Mouse (Mus musculus): ENCODE results near the gene Tspyl2. TPM values are rescaled to one million over a fixed set of nuclear protein-coding genes. Genes with fewer than 3 reads are reported as not detected.
A peak's percentile ranks its signal among the peaks of the same experiment; 100 is the strongest.

Tspyl2 gene
- 17.7 and 17.8 TPM in 2 replicates for polyA plus RNA-seq (2015; fragmentation: Nextera tagmentation; extraction: Ambion mirVana)

DNA sequence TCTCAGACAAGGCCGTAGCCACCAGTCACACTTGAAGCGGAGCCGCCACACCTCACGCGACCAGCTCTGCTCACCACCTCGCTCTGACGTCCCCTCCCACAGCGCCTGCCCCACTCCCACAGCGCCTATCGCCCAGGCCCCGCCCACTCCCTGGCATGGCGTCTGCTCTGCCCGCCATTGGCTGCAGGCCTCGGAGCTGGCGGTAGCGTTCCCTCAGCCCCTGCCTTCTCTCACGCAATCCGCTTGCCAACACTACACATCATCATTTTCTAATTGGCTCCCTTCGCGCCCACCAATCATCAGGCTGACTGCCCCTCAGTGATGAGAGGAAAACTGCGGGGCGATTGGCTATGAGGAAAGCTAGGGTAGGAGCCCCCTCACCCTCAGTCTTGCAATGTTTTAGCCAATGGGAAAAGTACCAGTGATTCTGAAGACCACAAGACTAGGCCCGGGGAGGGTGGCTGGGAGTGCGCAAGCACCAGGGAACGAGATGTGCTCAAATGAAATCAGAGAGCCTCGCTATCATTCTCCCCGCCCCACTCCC, at the start of gene Tspyl2:
Gene Tspyl2, minus strand, starts transcription at position 68 of the 544 bp plus-strand sequence.
- 11% methylated on average over 22 of the region's 27 CpGs for WGBS
- peaks cover 14% of the 10 kb centered on the region; the same call in 1 of the 2 replicates for H3K27me3 ChIP-seq (ENCODE audit: control insufficient read depth, insufficient read depth, low read length)

DNA sequence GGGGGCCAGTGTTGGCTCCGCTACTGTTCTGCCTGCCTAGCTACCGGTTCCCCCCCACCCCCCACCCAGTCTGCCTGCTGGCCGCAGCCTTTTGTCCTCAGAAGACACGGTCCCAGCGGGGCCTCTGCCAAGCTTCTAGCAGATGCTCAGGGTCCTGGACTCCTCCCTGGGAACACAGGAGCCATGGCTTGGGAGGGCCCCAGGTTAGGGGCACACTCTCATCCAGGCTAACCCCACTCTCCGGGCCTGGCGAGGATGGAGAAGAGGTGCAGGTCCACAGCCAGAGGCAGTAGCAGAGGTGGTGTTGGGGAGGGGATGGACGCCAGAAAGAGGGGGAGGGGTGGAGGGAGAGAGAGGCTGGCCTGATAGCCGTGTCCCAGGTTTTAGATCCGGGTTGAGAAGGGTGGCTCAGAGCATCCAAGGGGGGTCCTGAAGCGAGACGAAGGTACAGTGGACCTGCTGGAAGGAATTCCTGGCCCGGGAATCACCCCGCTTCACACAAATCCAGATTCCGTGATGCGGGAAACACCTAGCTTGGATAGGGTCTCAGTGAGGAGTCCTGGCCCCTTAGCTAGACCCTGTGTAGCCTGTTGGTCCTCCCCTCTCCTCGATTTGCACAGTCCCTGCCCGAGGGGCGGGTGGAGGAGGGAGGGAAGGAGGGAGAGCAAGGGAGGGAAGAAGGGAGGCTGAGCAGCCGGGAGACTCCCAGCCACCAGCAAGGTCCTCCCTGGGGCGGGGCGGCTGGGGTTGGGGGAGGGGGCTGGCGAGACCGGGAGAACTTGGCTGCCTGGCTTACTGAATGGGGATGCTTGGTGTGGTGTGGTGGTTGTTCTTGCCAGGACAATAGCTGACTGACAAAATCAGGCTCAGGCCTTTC, 26.4 kb upstream of the Tspyl2 start, which contains the start of gene Gpr173:
Gene Gpr173, minus strand, starts transcription at position 308 of the 877 bp plus-strand sequence.
- ATAC-seq (replicated peaks; ENCODE audit: extremely low read depth, insufficient read depth, low FRiP score) = peak; percentile 93
- 16% methylated on average over 17 of the region's 24 CpGs for WGBS
- Histone ChIP-seq H3K4me3 (ENCODE audit: low read length) (peak within 1 kb of the TSS; percentile 53), H3K36me3 (ENCODE audit: control insufficient read depth, insufficient read depth) (no peaks in the 10 kb centered on the region), H3K4me2 (ENCODE audit: low read depth, low read length) (peak within 1 kb of the TSS; percentile 56), H3K9ac (ENCODE audit: low read length) (peak within 1 kb of the TSS; percentile 69), H3K4me1 (ENCODE audit: control insufficient read depth, insufficient read depth, low read length) (no peaks in the 10 kb centered on the region), H3K27ac (ENCODE audit: low read length) (0 out of 2 replicates have a peak within 1 kb of the TSS, but pooled peaks have one; percentile 2), H3K27me3 (ENCODE audit: control insufficient read depth, insufficient read depth, low read length) (peaks cover 27% of the 10 kb centered on the region), H3K9me3 (replicated peaks; ENCODE audit: control insufficient read depth, low read length) (no peaks in the 10 kb centered on the region)

More for the DNA sequence above, at the start of gene Tspyl2:
- peak; percentile 94 for ATAC-seq (replicated peaks; ENCODE audit: extremely low read depth, insufficient read depth, low FRiP score)
- Histone ChIP-seq H3K4me1 (ENCODE audit: control insufficient read depth, insufficient read depth, low read length) (peaks cover 6% of the 10 kb centered on the region; the same call in 1 of the 2 replicates), H3K9me3 (replicated peaks; ENCODE audit: control insufficient read depth, low read length) (no peaks in the 10 kb centered on the region), H3K4me3 (ENCODE audit: low read length) (peak within 1 kb of the TSS; percentile 69), H3K27ac (ENCODE audit: low read length) (peak within 1 kb of the TSS; percentile 83), H3K4me2 (ENCODE audit: low read depth, low read length) (peak within 1 kb of the TSS; percentile 65), H3K36me3 (ENCODE audit: control insufficient read depth, insufficient read depth) (peaks cover 5% of the 10 kb centered on the region; the same call in 1 of the 2 replicates), H3K9ac (ENCODE audit: low read length) (peak within 1 kb of the TSS; percentile 86)

DNA sequence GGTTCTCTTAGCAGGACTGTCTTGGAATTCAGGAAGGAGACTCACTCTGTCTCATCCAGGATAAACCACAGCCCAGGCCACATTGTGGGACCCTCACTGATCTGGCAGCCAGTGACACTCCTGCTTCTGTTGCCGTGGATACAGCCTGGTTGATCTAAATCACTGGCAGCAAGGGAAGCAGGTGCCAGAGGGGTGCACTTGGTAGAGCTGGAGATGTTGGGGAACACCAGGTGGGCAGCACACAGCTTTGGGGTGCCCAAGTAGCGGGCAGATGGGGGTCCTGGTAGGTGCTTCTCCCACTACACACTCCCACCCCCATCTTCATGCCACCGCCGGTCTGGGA, 25.8 kb upstream of the Tspyl2 start:
- no peak for ATAC-seq (replicated peaks; ENCODE audit: extremely low read depth, insufficient read depth, low FRiP score)
- Histone ChIP-seq H3K9ac (ENCODE audit: low read length) (peak overlapping the region; percentile 69), H3K4me3 (ENCODE audit: low read length) (peak overlapping the region; percentile 53), H3K36me3 (ENCODE audit: control insufficient read depth, insufficient read depth) (no peaks in the 10 kb centered on the region), H3K4me1 (ENCODE audit: control insufficient read depth, insufficient read depth, low read length) (no peaks in the 10 kb centered on the region), H3K27ac (ENCODE audit: low read length) (no peak overlapping the region), H3K9me3 (replicated peaks; ENCODE audit: control insufficient read depth, low read length) (no peaks in the 10 kb centered on the region), H3K4me2 (ENCODE audit: low read depth, low read length) (peak overlapping the region; percentile 56), H3K27me3 (ENCODE audit: control insufficient read depth, insufficient read depth, low read length) (peaks cover 27% of the 10 kb centered on the region)
- 30% methylated on average over 3 of the region's 4 CpGs for WGBS

DNA sequence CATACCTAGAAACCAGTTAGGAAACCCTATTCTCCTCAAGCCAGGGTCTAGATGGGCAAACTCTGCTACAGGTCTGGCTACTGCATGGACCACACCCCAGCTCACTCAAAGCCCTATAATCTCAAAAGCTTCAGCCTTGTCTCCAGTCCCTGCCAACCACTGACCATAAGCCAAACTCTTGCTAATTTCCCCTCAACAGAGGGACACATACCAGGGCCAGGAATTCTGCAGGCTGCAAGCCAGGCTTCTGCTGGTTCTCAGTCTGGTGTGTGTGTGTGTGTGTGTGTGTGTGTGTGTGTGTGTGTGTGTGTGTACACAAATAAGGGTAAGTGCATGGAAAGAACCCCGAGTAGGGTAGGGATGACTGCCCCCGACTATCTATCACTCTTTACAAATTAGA, 24.2 kb upstream of the Tspyl2 start:
- no peak for ATAC-seq (replicated peaks; ENCODE audit: extremely low read depth, insufficient read depth, low FRiP score)
- H3K27me3 ChIP-seq (ENCODE audit: control insufficient read depth, insufficient read depth, low read length) = peaks cover 27% of the 10 kb centered on the region
- no peak overlapping the region for H3K4me2 ChIP-seq (ENCODE audit: low read depth, low read length)
- no peaks in the 10 kb centered on the region for H3K9me3 ChIP-seq (replicated peaks; ENCODE audit: control insufficient read depth, low read length)
- 58% methylated on average over 2 of the region's 2 CpGs for WGBS
- no peak overlapping the region for H3K27ac ChIP-seq (ENCODE audit: low read length)
- no peak overlapping the region for H3K4me3 ChIP-seq (ENCODE audit: low read length)
- no peak overlapping the region for H3K9ac ChIP-seq (ENCODE audit: low read length)
- no peaks in the 10 kb centered on the region for H3K36me3 ChIP-seq (ENCODE audit: control insufficient read depth, insufficient read depth)
- no peaks in the 10 kb centered on the region for H3K4me1 ChIP-seq (ENCODE audit: control insufficient read depth, insufficient read depth, low read length)

DNA sequence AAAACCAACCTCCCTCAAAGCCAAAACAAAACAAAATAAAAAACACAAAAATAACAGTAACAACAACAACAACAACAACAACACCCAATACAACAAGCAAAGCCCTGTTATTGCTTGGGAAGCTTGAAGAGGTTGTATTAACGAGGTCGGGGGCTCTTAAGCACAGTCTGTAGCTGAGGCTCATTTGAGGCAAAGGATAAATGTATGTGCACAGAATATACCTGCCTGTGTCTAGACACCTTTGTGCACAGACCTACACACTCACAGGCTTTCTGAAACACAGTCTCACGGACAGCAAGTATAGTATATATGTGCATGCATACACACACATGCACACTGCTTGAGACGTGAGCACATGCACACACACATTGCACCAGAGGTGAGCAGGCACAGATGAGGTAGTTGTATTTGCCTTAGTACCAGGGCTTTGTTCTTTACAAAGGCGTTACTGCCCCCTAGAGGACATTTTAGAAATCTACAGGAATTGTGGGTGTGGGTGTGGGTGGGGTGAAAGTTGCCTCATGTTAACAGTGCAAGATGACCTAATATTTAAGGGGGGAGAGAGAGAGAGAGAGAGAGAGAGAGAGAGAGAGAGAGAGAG, 10.4 kb upstream of the Tspyl2 start:
- H3K9me3 ChIP-seq (replicated peaks; ENCODE audit: control insufficient read depth, low read length) = no peaks in the 10 kb centered on the region
- no peaks in the 10 kb centered on the region for H3K4me1 ChIP-seq (ENCODE audit: control insufficient read depth, insufficient read depth, low read length)
- no peak overlapping the region for H3K4me2 ChIP-seq (ENCODE audit: low read depth, low read length)
- H3K36me3 ChIP-seq (ENCODE audit: control insufficient read depth, insufficient read depth) = no peaks in the 10 kb centered on the region
- no peak overlapping the region for H3K4me3 ChIP-seq (ENCODE audit: low read length)
- 20% methylated on average over 5 of the region's 5 CpGs for WGBS
- H3K27me3 ChIP-seq (ENCODE audit: control insufficient read depth, insufficient read depth, low read length) = peaks cover 11% of the 10 kb centered on the region
- ATAC-seq (replicated peaks; ENCODE audit: extremely low read depth, insufficient read depth, low FRiP score) = peak; percentile 63
- no peak overlapping the region for H3K9ac ChIP-seq (ENCODE audit: low read length)
- H3K27ac ChIP-seq (ENCODE audit: low read length) = no peak overlapping the region

DNA sequence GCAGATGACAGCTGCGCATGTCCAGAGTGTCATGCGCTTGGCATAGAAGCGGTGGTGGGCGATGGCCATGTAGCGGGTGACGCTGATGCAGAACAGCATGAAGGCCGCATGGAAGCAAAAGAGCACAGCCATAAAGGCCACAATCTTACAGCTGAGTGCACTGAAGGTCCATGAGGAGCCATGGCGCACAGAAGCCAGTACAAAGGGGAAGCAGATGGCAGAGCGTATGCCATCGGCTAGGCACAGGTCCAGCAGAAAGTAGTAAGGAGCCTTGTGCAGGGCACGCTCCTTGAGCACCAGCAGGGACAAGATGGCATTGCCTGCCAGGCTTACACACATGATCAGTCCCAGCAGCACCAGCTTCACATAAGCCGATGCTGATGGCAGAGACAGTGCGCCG, 4.8 kb upstream of the Tspyl2 start:
- no peak overlapping the region for H3K27ac ChIP-seq (ENCODE audit: low read length)
- no peaks in the 10 kb centered on the region for H3K9me3 ChIP-seq (replicated peaks; ENCODE audit: control insufficient read depth, low read length)
- no peak for ATAC-seq (replicated peaks; ENCODE audit: extremely low read depth, insufficient read depth, low FRiP score)
- 94% methylated on average over 14 of the region's 14 CpGs for WGBS
- H3K9ac ChIP-seq (ENCODE audit: low read length) = no peak overlapping the region
- H3K4me2 ChIP-seq (ENCODE audit: low read depth, low read length) = no peak overlapping the region
- no peaks in the 10 kb centered on the region for H3K4me1 ChIP-seq (ENCODE audit: control insufficient read depth, insufficient read depth, low read length)
- peaks cover 13% of the 10 kb centered on the region for H3K27me3 ChIP-seq (ENCODE audit: control insufficient read depth, insufficient read depth, low read length)
- H3K4me3 ChIP-seq (ENCODE audit: low read length) = no peak overlapping the region
- no peaks in the 10 kb centered on the region for H3K36me3 ChIP-seq (ENCODE audit: control insufficient read depth, insufficient read depth)

DNA sequence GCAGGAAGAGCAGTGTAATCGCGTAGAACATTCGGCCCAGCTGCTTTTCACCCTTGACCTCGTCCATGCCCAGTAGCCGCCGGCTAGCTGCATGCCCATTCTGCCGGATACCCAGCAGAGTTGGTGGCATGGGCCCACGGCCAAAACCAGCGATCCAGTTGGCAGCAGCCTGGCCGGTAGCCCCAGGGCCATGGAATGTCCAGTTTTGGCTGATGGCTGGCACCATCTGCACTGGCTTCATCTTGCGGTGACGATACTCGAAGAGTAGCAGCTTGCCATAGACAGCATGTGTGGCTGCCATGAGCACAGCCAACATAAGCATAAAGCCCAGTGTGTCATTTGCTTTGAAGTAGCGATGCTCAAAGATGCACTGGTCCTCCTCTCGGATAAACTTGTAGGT, 4.4 kb upstream of the Tspyl2 start:
- H3K4me1 ChIP-seq (ENCODE audit: control insufficient read depth, insufficient read depth, low read length) = no peaks in the 10 kb centered on the region
- peaks cover 13% of the 10 kb centered on the region for H3K27me3 ChIP-seq (ENCODE audit: control insufficient read depth, insufficient read depth, low read length)
- H3K27ac ChIP-seq (ENCODE audit: low read length) = no peak overlapping the region
- H3K4me3 ChIP-seq (ENCODE audit: low read length) = no peak overlapping the region
- H3K36me3 ChIP-seq (ENCODE audit: control insufficient read depth, insufficient read depth) = no peaks in the 10 kb centered on the region
- WGBS = 85% methylated on average over 15 of the region's 15 CpGs
- H3K4me2 ChIP-seq (ENCODE audit: low read depth, low read length) = no peak overlapping the region
- no peak overlapping the region for H3K9ac ChIP-seq (ENCODE audit: low read length)
- H3K9me3 ChIP-seq (replicated peaks; ENCODE audit: control insufficient read depth, low read length) = no peaks in the 10 kb centered on the region
- no peak for ATAC-seq (replicated peaks; ENCODE audit: extremely low read depth, insufficient read depth, low FRiP score)

DNA sequence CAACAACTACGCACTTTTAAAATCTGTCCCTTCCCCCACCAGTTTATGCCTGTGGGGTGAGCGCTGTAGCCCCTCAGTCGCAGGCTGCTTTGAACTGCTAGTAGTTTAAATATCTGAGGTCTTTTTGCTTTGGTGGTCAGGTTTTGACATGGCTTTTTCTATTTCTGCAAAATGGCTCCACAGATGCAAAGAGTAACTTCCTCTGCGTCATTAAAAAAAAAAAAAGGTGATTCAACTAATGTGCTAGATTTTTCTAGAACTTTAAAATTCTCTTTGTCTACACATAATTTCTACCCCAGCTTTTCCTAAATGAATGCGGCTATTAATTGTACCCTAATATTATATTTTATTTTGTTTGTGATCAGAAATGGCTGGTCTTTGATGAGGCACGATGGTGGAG, 678 bp upstream of the Tspyl2 start:
- Histone ChIP-seq H3K4me2 (ENCODE audit: low read depth, low read length) (peak overlapping the region; percentile 58), H3K27me3 (ENCODE audit: control insufficient read depth, insufficient read depth, low read length) (peaks cover 14% of the 10 kb centered on the region; the same call in 1 of the 2 replicates), H3K9ac (ENCODE audit: low read length) (peak overlapping the region; percentile 42), H3K36me3 (ENCODE audit: control insufficient read depth, insufficient read depth) (peaks cover 5% of the 10 kb centered on the region; the same call in 1 of the 2 replicates), H3K9me3 (replicated peaks; ENCODE audit: control insufficient read depth, low read length) (no peaks in the 10 kb centered on the region), H3K4me3 (ENCODE audit: low read length) (peak overlapping the region; percentile 69), H3K27ac (ENCODE audit: low read length) (peak overlapping the region; percentile 83), H3K4me1 (ENCODE audit: control insufficient read depth, insufficient read depth, low read length) (peaks cover 6% of the 10 kb centered on the region; the same call in 1 of the 2 replicates)
- no peak for ATAC-seq (replicated peaks; ENCODE audit: extremely low read depth, insufficient read depth, low FRiP score)
- 30% methylated on average over 6 of the region's 6 CpGs for WGBS
